Mouse (Mus musculus): ENCODE data around the gene Fryl.

- TF ChIP-seq CTCF (IDR thresholded peaks at IDR 0.05; ENCODE audit: low read depth) (no peak), EP300 (optimal IDR thresholded peaks at IDR 0.05) (no peak)
These were observed 80.1 kb downstream of the Fryl start for GRCm38 (mm10) chr5:73176294-73176693.
